ENCODE assay signal across 9 mouse cellular contexts in genomic region chr13:83737031-83737825, GRCm38 (mm10).
A peak's percentile ranks its signal among the peaks of the same experiment; 100 is the strongest.
DNase-seq lines count a peak whose midpoint lies in the region; ATAC-seq and TF ChIP-seq lines count a peak whose summit lies in the region.
"Had no signal": no experiment of that assay in that cellular context is flagged by ENCODE, and none has a peak within 500 bp of the region (broad histone marks: within the 10 kb centered on the region; RNA-seq: fewer than 3 reads in every experiment).

No protein-coding gene starts in this region.

- no peaks in the 10 kb centered on the region for H3K36me3 ChIP-seq in heart, postnatal 0 days (replicated peaks; ENCODE audit: control insufficient read depth, insufficient read depth, low read length)
- no peaks in the 10 kb centered on the region for H3K36me3 ChIP-seq in hindbrain, embryonic 11.5 days (ENCODE audit: control insufficient read depth, insufficient read depth, low read length)
- H3K36me3 ChIP-seq in midbrain, embryonic 16.5 days (ENCODE audit: control insufficient read depth, insufficient read depth, low read length), result no peaks in the 10 kb centered on the region
- no peaks in the 10 kb centered on the region for H3K36me3 ChIP-seq in thymus, adult 2 months (ENCODE audit: control insufficient read depth, insufficient read depth, low read length)
- H3K36me3 ChIP-seq: liver, embryonic 15.5 days had no signal

- 13% methylated on average over 9 of the region's 9 CpGs for WGBS in heart, postnatal 0 days
- 3% methylated on average over 9 of the region's 9 CpGs for WGBS in hindbrain, embryonic 11.5 days
- 2% methylated on average over 9 of the region's 9 CpGs for WGBS in midbrain, embryonic 16.5 days
- WGBS in thymus, adult 2 months, result 18% methylated on average over 9 of the region's 9 CpGs

- TF ChIP-seq CTCF in heart, postnatal 0 days (IDR thresholded peaks at IDR 0.05; ENCODE audit: low read depth), result no peak
- no peak for TF ChIP-seq CTCF in thymus, adult 2 months (IDR thresholded peaks at IDR 0.05; ENCODE audit: borderline replicate concordance, control insufficient read depth, extremely low read depth, insufficient read depth, low read length, poor library complexity)

- no peak for TF ChIP-seq POLR2A in thymus, adult 2 months (IDR thresholded peaks at IDR 0.05; ENCODE audit: control insufficient read depth, extremely low read depth, insufficient read depth, low read length, poor library complexity)

- peak overlapping the region; percentile 43; the same call in 1 of the 2 replicates for H3K4me2 ChIP-seq in heart, postnatal 0 days (ENCODE audit: low read depth, low read length)
- H3K4me2 ChIP-seq in hindbrain, embryonic 11.5 days (replicated peaks; ENCODE audit: low read depth, low read length), result peak overlapping the region; percentile 78
- H3K4me2 ChIP-seq in midbrain, embryonic 16.5 days (ENCODE audit: low read length), result peak overlapping the region; percentile 57
- H3K4me2 ChIP-seq: liver, embryonic 15.5 days had no signal

- no peak overlapping the region for H3K9ac ChIP-seq in heart, postnatal 0 days (replicated peaks; ENCODE audit: low read depth, low read length)
- peak overlapping the region; percentile 93 for H3K9ac ChIP-seq in hindbrain, embryonic 11.5 days (ENCODE audit: low read depth, low read length)
- peak overlapping the region; percentile 80 for H3K9ac ChIP-seq in midbrain, embryonic 16.5 days (ENCODE audit: low read depth, low read length)
- H3K9ac ChIP-seq: liver, embryonic 15.5 days had no signal

- no peak for DNase-seq in heart, postnatal 0 days (ENCODE audit: low spot score)
- DNase-seq in heart, postnatal 25 days (ENCODE audit: low spot score), result no peak
- DNase-seq in cerebellum, postnatal 14 days, result peak; percentile 38 to 64
- DNase-seq in hindbrain, embryonic 11.5 days (ENCODE audit: low spot score), result no peak
- no peak for DNase-seq in ovary, postnatal 10 days (ENCODE audit: low spot score)
- DNase-seq in spleen, postnatal 36 days (ENCODE audit: low spot score in 2 of 2), result no peak
- no peak for DNase-seq in thymus, adult 2 months

- H3K9me3 ChIP-seq in heart, postnatal 0 days (replicated peaks; ENCODE audit: control insufficient read depth, low read length), result no peaks in the 10 kb centered on the region
- no peaks in the 10 kb centered on the region for H3K9me3 ChIP-seq in hindbrain, embryonic 11.5 days (ENCODE audit: control insufficient read depth, low read length)
- no peaks in the 10 kb centered on the region for H3K9me3 ChIP-seq in midbrain, embryonic 16.5 days (replicated peaks; ENCODE audit: control insufficient read depth, low read length, poor library complexity, severe bottlenecking)
- H3K9me3 ChIP-seq: liver, embryonic 15.5 days had no signal

- no peak overlapping the region for H3K27ac ChIP-seq in heart, postnatal 0 days (ENCODE audit: low read depth)
- peak overlapping the region; percentile 97 for H3K27ac ChIP-seq in hindbrain, embryonic 11.5 days (ENCODE audit: low read depth, low read length)
- H3K27ac ChIP-seq in midbrain, embryonic 16.5 days (ENCODE audit: low read length), result peak overlapping the region; percentile 86
- no peak overlapping the region for H3K27ac ChIP-seq in thymus, adult 2 months (ENCODE audit: control insufficient read depth, insufficient read depth, low read length)
- H3K27ac ChIP-seq: liver, embryonic 15.5 days had no signal

- ATAC-seq in heart, postnatal 0 days (ENCODE audit: insufficient read depth, low read depth), result no peak
- ATAC-seq in hindbrain, embryonic 11.5 days (ENCODE audit: low FRiP score), result no peak
- no peak for ATAC-seq in midbrain, embryonic 16.5 days

- peaks cover 86% of the 10 kb centered on the region for H3K27me3 ChIP-seq in heart, postnatal 0 days (ENCODE audit: control insufficient read depth, insufficient read depth, low read length)
- H3K27me3 ChIP-seq in hindbrain, embryonic 11.5 days (ENCODE audit: control insufficient read depth, insufficient read depth, low read length), result no peaks in the 10 kb centered on the region
- no peaks in the 10 kb centered on the region for H3K27me3 ChIP-seq in midbrain, embryonic 16.5 days (ENCODE audit: control insufficient read depth, insufficient read depth, low read depth, low read length)
- peaks cover 14% of the 10 kb centered on the region for H3K27me3 ChIP-seq in thymus, adult 2 months (ENCODE audit: control insufficient read depth, insufficient read depth, low read length)

- H3K4me1 ChIP-seq in heart, postnatal 0 days (ENCODE audit: control insufficient read depth, insufficient read depth), result no peaks in the 10 kb centered on the region; the same call in 1 of the 2 replicates
- H3K4me1 ChIP-seq in hindbrain, embryonic 11.5 days (replicated peaks; ENCODE audit: control insufficient read depth, insufficient read depth, low read length), result no peaks in the 10 kb centered on the region
- peaks cover 4% of the 10 kb centered on the region for H3K4me1 ChIP-seq in midbrain, embryonic 16.5 days (ENCODE audit: control insufficient read depth, insufficient read depth, low read length)
- H3K4me1 ChIP-seq in thymus, adult 2 months (replicated peaks; ENCODE audit: control insufficient read depth, insufficient read depth, low read length), result peaks cover 4% of the 10 kb centered on the region
- H3K4me1 ChIP-seq: liver, embryonic 15.5 days had no signal

- 0 out of 2 replicates have a peak overlapping the region, but pooled peaks have one; percentile 16 for H3K4me3 ChIP-seq in heart, postnatal 0 days (ENCODE audit: low read depth, low read length)
- H3K4me3 ChIP-seq in hindbrain, embryonic 11.5 days (ENCODE audit: low read depth, low read length), result peak overlapping the region; percentile 58
- H3K4me3 ChIP-seq in midbrain, embryonic 16.5 days (ENCODE audit: low read depth, low read length), result peak overlapping the region; percentile 54
- no peak overlapping the region for H3K4me3 ChIP-seq in thymus, adult 2 months (ENCODE audit: control insufficient read depth, insufficient read depth, low read length)
- H3K4me3 ChIP-seq: liver, embryonic 15.5 days had no signal

- TF ChIP-seq EP300 in heart, postnatal 0 days (IDR thresholded peaks at IDR 0.05; ENCODE audit: low read depth), result no peak

- intact Hi-C loops in heart, postnatal 25 days (cut with DNase I), result loop anchor here (10.0 kb wide), 1 partner anchor 488 kb away; the partner anchor contains the start of gene Tmem161b

Comparison
In these comparisons a context has a peak if more than half of its experiments do, and no peak if none do; other contexts are left out.
1. DNase-seq: peak in cerebellum, postnatal 14 days (2 of 2); none in heart, postnatal 0 days (single experiment), heart, postnatal 25 days (single experiment), hindbrain, embryonic 11.5 days (single experiment), ovary, postnatal 10 days (single experiment), spleen, postnatal 36 days (0 of 2) and thymus, adult 2 months (single experiment).
2. H3K27ac ChIP-seq: peak in hindbrain, embryonic 11.5 days (single experiment) and midbrain, embryonic 16.5 days (single experiment); none in heart, postnatal 0 days (single experiment) and thymus, adult 2 months (single experiment).
3. Peak in every context shown above with its lines, with median percentiles within 50 percentile points of each other: H3K4me2 ChIP-seq.